Mouse (Mus musculus): Measurements from ENCODE around the gene Phactr2. TPM values are rescaled to one million over a fixed set of nuclear protein-coding genes. Genes with fewer than 3 reads are reported as not detected.

The Phactr2 gene
- total and polyA plus RNA-seq, 3 experiments: not detected

- H3K4me3 ChIP-seq (ENCODE audit: control insufficient read depth in 1 of 2, insufficient read depth in 1 of 2, low read depth in 2 of 2, low read length in 2 of 2): no peak overlapping the region
- no peaks in the 10 kb centered on the region for H3K4me1 ChIP-seq (ENCODE audit: control insufficient read depth in 1 of 2, insufficient read depth in 2 of 2, low read length in 2 of 2)
- no peaks in the 10 kb centered on the region for H3K9me3 ChIP-seq (replicated peaks; ENCODE audit: insufficient read depth, low read length)
- no peak overlapping the region for H3K9ac ChIP-seq (ENCODE audit: control insufficient read depth, low read depth, low read length, poor library complexity, severe bottlenecking)
- no peaks in the 10 kb centered on the region for H3K79me2 ChIP-seq (ENCODE audit: control insufficient read depth, insufficient read depth, low read length, poor library complexity)
- no peaks in the 10 kb centered on the region for H3K36me3 ChIP-seq (ENCODE audit: control insufficient read depth in 1 of 2, insufficient read depth in 2 of 2, low read length in 2 of 2)
- TF ChIP-seq MAFK (IDR thresholded peaks at IDR 0.05; ENCODE audit: borderline replicate concordance, low read depth, low read length) (no peak), TAL1 (IDR thresholded peaks at IDR 0.05; ENCODE audit: low read length) (no peak), UBTF (IDR thresholded peaks at IDR 0.05; ENCODE audit: borderline replicate concordance, insufficient read depth, low read depth, low read length) (no peak), CTCF (IDR thresholded peaks at IDR 0.05 in 2 of 3, conservative IDR thresholded peaks at IDR 0.05 in 1 of 3; ENCODE audit: control insufficient read depth in 1 of 3, insufficient read depth in 1 of 3, low read depth in 2 of 3, low read length in 3 of 3, poor library complexity in 1 of 3, severe bottlenecking in 1 of 3) (no peak), CHD1 (IDR thresholded peaks at IDR 0.05; ENCODE audit: low read depth, low read length) (no peak), NELFE (IDR thresholded peaks at IDR 0.05; ENCODE audit: low read depth, low read length) (no peak), POLR2A (IDR thresholded peaks at IDR 0.05; ENCODE audit: control insufficient read depth in 1 of 2, insufficient read depth in 1 of 2, low read depth in 1 of 2, low read length in 2 of 2, poor library complexity in 1 of 2) (no peak)
- no peak overlapping the region for H3K27ac ChIP-seq (ENCODE audit: control insufficient read depth, low read depth, low read length)
- DNase-seq (ENCODE audit: low read depth, low spot score): no peak
- no peaks in the 10 kb centered on the region for H3K27me3 ChIP-seq (ENCODE audit: control insufficient read depth in 1 of 2, insufficient read depth in 2 of 2, low read length in 2 of 2)
Measured at GRCm38 (mm10) chr10:13220061-13220460, 254.2 kb downstream of the Phactr2 start.

- Histone ChIP-seq H3K4me1 (ENCODE audit: control insufficient read depth in 1 of 2, insufficient read depth in 2 of 2, low read length in 2 of 2) (no peaks in the 10 kb centered on the region), H3K9me3 (replicated peaks; ENCODE audit: insufficient read depth, low read length) (no peaks in the 10 kb centered on the region), H3K9ac (ENCODE audit: control insufficient read depth, low read depth, low read length, poor library complexity, severe bottlenecking) (no peak overlapping the region), H3K27ac (ENCODE audit: control insufficient read depth, low read depth, low read length) (no peak overlapping the region), H3K4me3 (ENCODE audit: control insufficient read depth in 1 of 2, insufficient read depth in 1 of 2, low read depth in 2 of 2, low read length in 2 of 2) (no peak overlapping the region), H3K36me3 (ENCODE audit: control insufficient read depth in 1 of 2, insufficient read depth in 2 of 2, low read length in 2 of 2) (no peaks in the 10 kb centered on the region), H3K27me3 (ENCODE audit: control insufficient read depth in 1 of 2, insufficient read depth in 2 of 2, low read length in 2 of 2) (peaks cover 0 to 2% of the 10 kb centered on the region in 2 experiments; a peak in 2 of 4 replicates), H3K79me2 (ENCODE audit: control insufficient read depth, insufficient read depth, low read length, poor library complexity) (no peaks in the 10 kb centered on the region)
- no peak for TF ChIP-seq ETS1 (IDR thresholded peaks at IDR 0.05; ENCODE audit: low read depth, low read length)
- no peak for TF ChIP-seq MAFK (IDR thresholded peaks at IDR 0.05; ENCODE audit: borderline replicate concordance, low read depth, low read length)
- TF ChIP-seq KAT2A (conservative IDR thresholded peaks at IDR 0.05; ENCODE audit: low read depth, low read length): no peak
- TF ChIP-seq ZMIZ1 (IDR thresholded peaks at IDR 0.05; ENCODE audit: low read depth, low read length): no peak
- no peak for TF ChIP-seq JUND (IDR thresholded peaks at IDR 0.05; ENCODE audit: low read depth, low read length)
- no peak for TF ChIP-seq POLR2A (IDR thresholded peaks at IDR 0.05; ENCODE audit: control insufficient read depth in 1 of 2, insufficient read depth in 1 of 2, low read depth in 1 of 2, low read length in 2 of 2, poor library complexity in 1 of 2)
- no peak for TF ChIP-seq NRF1 (IDR thresholded peaks at IDR 0.05; ENCODE audit: insufficient read depth, low read depth, low read length, poor library complexity, severe bottlenecking)
- DNase-seq (ENCODE audit: low read depth, low spot score): no peak
Measured at GRCm38 (mm10) chr10:13213956-13214355, 260.3 kb downstream of the Phactr2 start.

- no peaks in the 10 kb centered on the region for H3K9me3 ChIP-seq (replicated peaks; ENCODE audit: insufficient read depth, low read length)
- H3K9ac ChIP-seq (ENCODE audit: control insufficient read depth, low read depth, low read length, poor library complexity, severe bottlenecking): no peak overlapping the region
- no peak for TF ChIP-seq GABPA (IDR thresholded peaks at IDR 0.05; ENCODE audit: low read depth, low read length)
- no peak for TF ChIP-seq ETS1 (IDR thresholded peaks at IDR 0.05; ENCODE audit: low read depth, low read length)
- no peak for TF ChIP-seq RCOR1 (IDR thresholded peaks at IDR 0.05; ENCODE audit: low read depth, low read length)
- TF ChIP-seq MYB (IDR thresholded peaks at IDR 0.05; ENCODE audit: low read depth, low read length): no peak
- TF ChIP-seq POLR2AphosphoS2 (IDR thresholded peaks at IDR 0.05; ENCODE audit: low read length): no peak
- TF ChIP-seq USF2 (IDR thresholded peaks at IDR 0.05; ENCODE audit: borderline replicate concordance in 1 of 2, insufficient read depth in 1 of 2, low read depth in 1 of 2, low read length in 2 of 2): no peak
- no peak for TF ChIP-seq ZC3H11A (IDR thresholded peaks at IDR 0.05; ENCODE audit: low read depth, low read length)
- no peak for TF ChIP-seq TAL1 (IDR thresholded peaks at IDR 0.05; ENCODE audit: low read length)
- TF ChIP-seq UBTF (IDR thresholded peaks at IDR 0.05; ENCODE audit: borderline replicate concordance, insufficient read depth, low read depth, low read length): no peak
- TF ChIP-seq MXI1 (IDR thresholded peaks at IDR 0.05; ENCODE audit: low read depth, low read length): no peak
- no peak for TF ChIP-seq ZKSCAN1 (IDR thresholded peaks at IDR 0.05; ENCODE audit: low read depth, low read length)
- TF ChIP-seq RAD21 (IDR thresholded peaks at IDR 0.05; ENCODE audit: low read depth, low read length): no peak
- no peak for TF ChIP-seq ZNF384 (IDR thresholded peaks at IDR 0.05; ENCODE audit: low read depth, low read length)
- DNase-seq (ENCODE audit: low read depth, low spot score): no peak
- no peaks in the 10 kb centered on the region for H3K36me3 ChIP-seq (ENCODE audit: control insufficient read depth in 1 of 2, insufficient read depth in 2 of 2, low read length in 2 of 2)
- no peaks in the 10 kb centered on the region for H3K4me1 ChIP-seq (ENCODE audit: control insufficient read depth in 1 of 2, insufficient read depth in 2 of 2, low read length in 2 of 2)
- H3K4me3 ChIP-seq (ENCODE audit: control insufficient read depth in 1 of 2, insufficient read depth in 1 of 2, low read depth in 2 of 2, low read length in 2 of 2): no peak overlapping the region
- H3K79me2 ChIP-seq (ENCODE audit: control insufficient read depth, insufficient read depth, low read length, poor library complexity): no peaks in the 10 kb centered on the region
- H3K27me3 ChIP-seq (ENCODE audit: control insufficient read depth in 1 of 2, insufficient read depth in 2 of 2, low read length in 2 of 2): peaks cover 0 to 2% of the 10 kb centered on the region in 2 experiments; a peak in 2 of 4 replicates
- no peak overlapping the region for H3K27ac ChIP-seq (ENCODE audit: control insufficient read depth, low read depth, low read length)
Measured at GRCm38 (mm10) chr10:13212829-13213228, 261.4 kb downstream of the Phactr2 start.
